Mouse (Mus musculus): ENCODE measurements around the gene Zfp975. TPM values are rescaled to one million over a fixed set of nuclear protein-coding genes. Genes with fewer than 3 reads are reported as not detected.
"Not testable (repeated sequence)": the region's sequence is repeated elsewhere in the genome, so short reads cannot be mapped to it uniquely, and the experiment has no call there.

Zfp975 gene
- polyA plus RNA-seq, 1 experiment from 2014 or later: 7.1 TPM

GRCm38 (mm10) chr7:42643120-42643620 lies 49.4 kb downstream of the Zfp975 start:
- not testable (repeated sequence) for ATAC-seq (replicated peaks; ENCODE audit: low FRiP score); H3K4me3 ChIP-seq (ENCODE audit: low read depth, low read length); H3K9ac ChIP-seq (ENCODE audit: low read length); H3K4me1 ChIP-seq (replicated peaks; ENCODE audit: control insufficient read depth, insufficient read depth, low read length); H3K9me3 ChIP-seq (ENCODE audit: control insufficient read depth, low read length); H3K27ac ChIP-seq (ENCODE audit: low read depth, low read length); H3K27me3 ChIP-seq (ENCODE audit: control insufficient read depth, insufficient read depth, low read length); H3K36me3 ChIP-seq (ENCODE audit: control insufficient read depth, insufficient read depth, low read length)
- peak; percentile 48 for DNase-seq (ENCODE audit: low spot score)
- H3K4me2 ChIP-seq (ENCODE audit: low read depth, low read length, severe bottlenecking): peak overlapping the region; percentile 42; the same call in 1 of the 2 replicates
- WGBS: 24% methylated on average over 3 of the region's 3 CpGs

- Histone ChIP-seq H3K4me3 (ENCODE audit: low read depth, low read length) (peak within 1 kb of the TSS; percentile 28), H3K4me2 (ENCODE audit: low read depth, low read length, severe bottlenecking) (peak within 1 kb of the TSS; percentile 42; the same call in 1 of the 2 replicates), H3K9ac (ENCODE audit: low read length) (peak within 1 kb of the TSS; percentile 12; the same call in 1 of the 2 replicates)
- H3K4me1 ChIP-seq (replicated peaks; ENCODE audit: control insufficient read depth, insufficient read depth, low read length); H3K9me3 ChIP-seq (ENCODE audit: control insufficient read depth, low read length); H3K27me3 ChIP-seq (ENCODE audit: control insufficient read depth, insufficient read depth, low read length); H3K27ac ChIP-seq (ENCODE audit: low read depth, low read length); H3K36me3 ChIP-seq (ENCODE audit: control insufficient read depth, insufficient read depth, low read length): not testable (repeated sequence)
- ATAC-seq (replicated peaks; ENCODE audit: low FRiP score) (peak; percentile 98), DNase-seq (ENCODE audit: low spot score) (peak; percentile 76)
- 3% methylated on average over 25 of the region's 25 CpGs for WGBS
These were observed 50.1 kb downstream of the Zfp975 start, which contains the start of gene Zfp976 for GRCm38 (mm10) chr7:42642152-42643115. TSS of gene Zfp976 (minus strand) at chr7:42642588.

GRCm38 (mm10) chr7:42631031-42631430 lies 61.5 kb downstream of the Zfp975 start:
- H3K27ac ChIP-seq (ENCODE audit: low read depth, low read length); H3K27me3 ChIP-seq (ENCODE audit: control insufficient read depth, insufficient read depth, low read length); H3K4me1 ChIP-seq (replicated peaks; ENCODE audit: control insufficient read depth, insufficient read depth, low read length); DNase-seq (ENCODE audit: low spot score); H3K36me3 ChIP-seq (ENCODE audit: control insufficient read depth, insufficient read depth, low read length); ATAC-seq (replicated peaks; ENCODE audit: low FRiP score); H3K9ac ChIP-seq (ENCODE audit: low read length); H3K9me3 ChIP-seq (ENCODE audit: control insufficient read depth, low read length); H3K4me2 ChIP-seq (ENCODE audit: low read depth, low read length, severe bottlenecking); H3K4me3 ChIP-seq (ENCODE audit: low read depth, low read length): not testable (repeated sequence)

Other genes starting within 250 kb of the Zfp975 start
- not detected in 2 replicates for gene 4933421I07Rik, start 244.6 kb downstream of the Zfp975 start, polyA plus RNA-seq (2014; fragmentation: Nextera tagmentation; extraction: Ambion mirVana)
- gene Zfp141, start 187.0 kb downstream of the Zfp975 start, polyA plus RNA-seq (2014; fragmentation: Nextera tagmentation; extraction: Ambion mirVana): 13.6 and 13.9 TPM in 2 replicates
- not detected in 2 replicates for gene Gm21028, start 114.2 kb downstream of the Zfp975 start, polyA plus RNA-seq (2014; fragmentation: Nextera tagmentation; extraction: Ambion mirVana)
- gene Zfp977, start 100.2 kb downstream of the Zfp975 start, polyA plus RNA-seq (2014; fragmentation: Nextera tagmentation; extraction: Ambion mirVana): 0.93 and 1.5 TPM in 2 replicates
- gene Zfp976, start 50.2 kb downstream of the Zfp975 start, polyA plus RNA-seq (2014; fragmentation: Nextera tagmentation; extraction: Ambion mirVana): 1.3 and 1.6 TPM in 2 replicates
- not detected in 2 replicates for gene Gm17067, start 34.3 kb upstream of the Zfp975 start, polyA plus RNA-seq (2014; fragmentation: Nextera tagmentation; extraction: Ambion mirVana)
- gene Vmn2r62, start 100.8 kb upstream of the Zfp975 start, polyA plus RNA-seq (2014; fragmentation: Nextera tagmentation; extraction: Ambion mirVana): not detected in 2 replicates
- gene Gm2381, start 174.5 kb upstream of the Zfp975 start, polyA plus RNA-seq (2014; fragmentation: Nextera tagmentation; extraction: Ambion mirVana): not detected in 2 replicates
- not detected in 2 replicates for gene Vmn2r63, start 241.1 kb upstream of the Zfp975 start, polyA plus RNA-seq (2014; fragmentation: Nextera tagmentation; extraction: Ambion mirVana)